Mouse (Mus musculus): ENCODE data around the gene Tmie.

- TF ChIP-seq MAFK (IDR thresholded peaks at IDR 0.05; ENCODE audit: insufficient read depth, low read depth, low read length) (no peak), CHD2 (IDR thresholded peaks at IDR 0.05; ENCODE audit: low read depth, low read length) (no peak), ZNF384 (IDR thresholded peaks at IDR 0.05; ENCODE audit: low read depth, low read length) (no peak), HCFC1 (IDR thresholded peaks at IDR 0.05; ENCODE audit: borderline replicate concordance, insufficient read depth, low read length) (no peak)
Observed at GRCm38 (mm10) chr9:110914631-110915236, 34.8 kb upstream of the Tmie start.
